Mouse (Mus musculus): ENCODE data around the gene Art1.
A peak's percentile ranks its signal among the peaks of the same experiment; 100 is the strongest.

The Art1 gene

GRCm38 (mm10) chr7:102109746-102110145, 8.2 kb downstream of the Art1 start:
- no peak for DNase-seq

- no peak for DNase-seq
These were observed 11.7 kb downstream of the Art1 start for GRCm38 (mm10) chr7:102113151-102113729.

GRCm38 (mm10) chr7:102116579-102117331, 15.2 kb downstream of the Art1 start, which contains the start of gene Chrna10:
Chrna10 (minus strand) TSS chr7:102116828.
- no peak for DNase-seq

- no peak for DNase-seq
These were observed 15.8 kb downstream of the Art1 start for GRCm38 (mm10) chr7:102117382-102117781.

GRCm38 (mm10) chr7:102120326-102120725, 18.8 kb downstream of the Art1 start:
- no peak for DNase-seq

GRCm38 (mm10) chr7:102132395-102132794, 30.9 kb downstream of the Art1 start:
- DNase-seq: peak in 1 of 2 experiments; percentile 31

GRCm38 (mm10) chr7:102137464-102137863, 35.9 kb downstream of the Art1 start:
- peak in 1 of 2 experiments; percentile 61 for DNase-seq

- no peak for DNase-seq
These were observed 36.4 kb downstream of the Art1 start for GRCm38 (mm10) chr7:102137898-102138297.

GRCm38 (mm10) chr7:102153691-102154090, 52.1 kb downstream of the Art1 start:
- DNase-seq: no peak
